Mouse (Mus musculus) NIH3T3 (cell line): ENCODE results near the gene Sptbn1.

Source experiments
- DNase-seq: peaks from one replicate; pipeline ENCODE4 v3.0.0-alpha.2; 2012; ENCODE audit warnings: low read depth

Sptbn1 gene

GRCm38 (mm10) chr11:30267892-30268647, at the start of gene Sptbn1:
Sptbn1 (minus strand) TSS chr11:30268175.
- DNase-seq = peak; percentile 93

- DNase-seq = no peak
Observed at GRCm38 (mm10) chr11:30294279-30294678, 26.3 kb upstream of the Sptbn1 start.

GRCm38 (mm10) chr11:30292221-30293160, 24.5 kb upstream of the Sptbn1 start:
- peak; percentile 78 for DNase-seq

- DNase-seq = peak; percentile 56
Observed at GRCm38 (mm10) chr11:30291155-30291554, 23.2 kb upstream of the Sptbn1 start.

DNA sequence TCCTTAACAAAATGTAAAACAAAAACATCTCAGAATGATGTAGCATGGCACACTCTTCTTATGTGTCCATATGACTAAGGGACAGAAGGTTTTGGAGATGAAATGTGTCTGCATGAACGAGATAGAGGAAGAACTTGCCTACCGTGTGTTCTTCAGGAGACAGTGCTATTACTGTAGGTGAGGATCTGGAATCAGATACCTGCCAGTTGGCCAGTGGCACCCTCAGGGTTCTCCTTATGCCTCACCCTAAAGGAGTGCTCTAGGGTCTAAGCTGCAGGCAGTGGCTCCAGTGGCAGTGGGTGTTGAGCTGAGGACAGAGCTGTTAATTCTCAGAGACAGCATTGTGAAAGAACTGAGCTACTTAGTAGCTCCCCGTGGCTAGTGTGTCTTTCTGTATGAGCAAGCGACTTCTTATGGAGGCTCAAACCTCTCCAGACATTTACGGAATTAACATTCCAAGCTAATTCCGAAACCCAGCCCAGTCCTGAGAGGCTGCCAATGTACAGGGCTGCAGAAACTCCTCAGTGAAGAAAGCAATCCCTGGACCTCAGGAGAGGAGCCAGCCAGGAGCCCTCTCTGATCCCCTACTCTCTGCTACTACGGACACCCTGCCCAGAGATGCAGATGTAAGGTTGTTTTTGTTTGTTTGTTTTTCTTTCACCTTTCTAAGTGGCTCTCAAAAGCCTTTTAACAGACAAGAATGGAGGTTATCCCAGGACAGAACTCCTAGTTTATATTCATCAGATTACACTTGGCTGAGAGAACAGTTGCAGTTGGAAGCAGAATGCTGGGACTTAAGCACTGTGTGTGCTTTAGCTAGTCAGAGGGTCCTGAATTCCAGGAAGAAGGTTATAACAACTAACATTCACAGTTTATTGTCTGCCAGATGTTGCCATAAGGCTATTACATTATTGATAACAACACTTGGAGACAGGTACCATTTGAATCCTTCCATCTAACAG, 21.8 kb upstream of the Sptbn1 start:
- DNase-seq = peak; percentile 36

- DNase-seq = no peak
Observed at GRCm38 (mm10) chr11:30288075-30288474, 20.1 kb upstream of the Sptbn1 start.

DNA sequence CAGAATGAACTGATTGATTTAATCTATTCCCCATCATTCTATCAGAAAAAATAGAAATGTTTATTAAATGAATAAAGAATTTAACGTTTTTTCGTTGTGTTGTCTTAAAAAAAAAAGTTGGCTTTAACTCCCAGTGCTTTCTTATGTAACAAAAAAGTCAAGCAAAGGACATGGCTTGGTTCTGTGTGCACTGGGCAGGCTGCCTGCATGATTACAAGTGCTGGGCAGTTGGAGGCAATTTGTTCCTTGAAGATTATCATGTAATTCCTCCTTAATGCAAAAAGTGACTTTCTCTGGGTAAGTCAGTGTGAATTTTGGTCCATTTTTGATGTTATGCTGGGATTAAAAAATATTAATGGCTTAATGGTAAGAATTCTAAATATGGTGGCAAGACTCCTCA, 15.7 kb upstream of the Sptbn1 start:
- DNase-seq = peak; percentile 59

- no peak for DNase-seq
Observed at GRCm38 (mm10) chr11:30281096-30281495, 13.1 kb upstream of the Sptbn1 start.

- no peak for DNase-seq
Observed at GRCm38 (mm10) chr11:30279278-30279677, 11.3 kb upstream of the Sptbn1 start.

GRCm38 (mm10) chr11:30275436-30276031, 7.6 kb upstream of the Sptbn1 start:
- no peak for DNase-seq

- DNase-seq = no peak
Observed at GRCm38 (mm10) chr11:30269524-30269923, 1.5 kb upstream of the Sptbn1 start.

- DNase-seq = peak; percentile 66
Observed at GRCm38 (mm10) chr11:30268648-30269375, 837 bp upstream of the Sptbn1 start.

- peak; percentile 75 for DNase-seq
Observed at GRCm38 (mm10) chr11:30267036-30267891, 711 bp downstream of the Sptbn1 start.

DNA sequence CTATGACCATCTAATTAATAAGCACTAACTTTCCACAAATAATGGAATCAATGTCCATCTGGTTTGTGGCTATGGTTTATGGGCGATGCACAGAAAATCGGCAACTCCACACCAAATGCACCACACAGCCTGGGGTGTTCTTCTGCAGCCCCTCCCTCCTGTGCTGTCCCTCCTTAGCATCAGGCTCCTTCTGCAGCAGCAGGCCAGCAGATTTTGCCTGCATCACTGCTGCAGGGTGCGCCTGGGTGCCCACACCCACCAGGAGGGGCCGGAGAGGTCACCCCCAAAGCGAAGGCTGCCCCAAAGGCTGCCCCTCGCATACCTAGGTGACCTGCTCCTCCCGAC, 1.3 kb downstream of the Sptbn1 start:
- DNase-seq = no peak

DNA sequence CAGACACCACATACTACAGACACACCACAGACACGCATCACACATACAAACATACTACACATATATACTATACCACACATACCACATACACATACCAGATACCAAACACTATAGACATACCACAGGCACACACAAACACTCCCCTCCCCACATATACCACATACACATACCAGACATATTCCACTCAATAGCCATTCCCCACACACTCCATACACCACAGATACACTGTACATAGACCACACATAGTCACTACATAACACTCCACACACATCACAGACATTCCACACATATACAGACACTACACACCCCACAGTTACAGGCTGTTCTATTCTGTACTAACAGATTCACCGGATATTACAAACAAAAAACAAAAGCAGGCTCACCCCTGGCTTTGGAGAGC, 2.3 kb downstream of the Sptbn1 start:
- DNase-seq = no peak

GRCm38 (mm10) chr11:30263627-30264026, 4.3 kb downstream of the Sptbn1 start:
- DNase-seq = no peak

- DNase-seq = peak; percentile 39
Observed at GRCm38 (mm10) chr11:30258739-30259350, 9.1 kb downstream of the Sptbn1 start.

DNA sequence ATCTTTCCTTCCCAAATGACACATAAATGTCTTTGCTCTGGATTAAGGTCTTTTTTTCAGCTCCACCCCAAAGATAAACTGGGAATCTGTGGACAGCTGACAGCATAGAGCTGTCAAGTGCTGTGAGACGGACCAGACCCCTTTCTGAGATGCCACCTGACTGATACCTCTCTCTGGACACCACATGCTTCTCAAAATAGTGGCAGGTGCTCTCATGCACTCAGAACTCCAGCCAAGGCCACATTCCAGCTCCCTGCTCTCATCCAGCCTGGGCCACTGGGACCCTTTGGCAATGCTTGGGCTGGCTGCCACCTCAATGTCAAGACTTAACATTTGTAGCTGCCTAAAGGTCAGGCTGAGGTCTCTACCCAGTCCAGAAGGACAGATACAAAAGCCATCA, 10.2 kb downstream of the Sptbn1 start:
- no peak for DNase-seq

- peak; percentile 75 for DNase-seq
Observed at GRCm38 (mm10) chr11:30257085-30257484, 10.9 kb downstream of the Sptbn1 start.
